Mouse (Mus musculus): ENCODE results near the gene Glt1d1.

Gene Glt1d1

GRCm38 (mm10) chr5:127633188-127633587 is 1.1 kb downstream of the Glt1d1 start:
- DNase-seq = no peak

DNA sequence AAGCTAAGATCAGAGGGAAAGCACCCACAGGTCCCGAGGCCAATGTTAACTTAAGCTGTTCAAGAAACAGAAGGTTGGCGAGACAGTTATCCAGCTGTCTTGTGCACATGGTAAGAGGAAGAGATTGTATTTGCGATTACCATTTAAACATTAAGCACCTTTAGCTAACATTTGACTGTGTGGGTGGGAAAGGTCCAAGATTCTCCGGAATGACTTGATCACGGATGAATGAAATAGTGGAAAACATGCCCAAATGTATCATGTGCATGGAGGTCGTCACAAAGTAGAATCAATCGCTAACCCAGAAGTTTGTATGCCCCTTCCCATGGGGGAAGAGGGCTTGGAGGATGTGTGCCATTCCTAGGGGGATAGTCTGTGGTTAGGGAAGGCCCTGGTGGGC is 1.6 kb downstream of the Glt1d1 start:
- no peak for DNase-seq

DNA sequence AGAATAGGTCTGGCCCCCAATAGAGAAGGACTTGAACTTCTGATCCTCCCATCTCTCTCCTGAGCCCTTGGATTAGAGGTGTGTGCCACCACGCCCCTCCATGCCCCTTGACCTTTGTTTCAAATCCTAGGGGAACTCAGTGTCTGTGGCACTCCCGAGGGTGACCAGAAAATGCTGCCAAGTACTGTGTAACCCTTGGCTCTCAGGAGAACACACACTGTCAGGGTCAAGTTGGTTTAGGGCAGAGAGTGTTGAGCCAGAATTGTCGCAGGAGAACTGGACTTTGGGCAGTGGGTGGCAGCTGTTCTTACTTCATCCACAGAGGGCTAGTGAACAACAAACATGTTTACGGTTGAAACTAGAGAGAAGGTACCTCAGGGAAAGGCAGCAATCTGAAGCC is 5.6 kb downstream of the Glt1d1 start:
- no peak for DNase-seq

DNA sequence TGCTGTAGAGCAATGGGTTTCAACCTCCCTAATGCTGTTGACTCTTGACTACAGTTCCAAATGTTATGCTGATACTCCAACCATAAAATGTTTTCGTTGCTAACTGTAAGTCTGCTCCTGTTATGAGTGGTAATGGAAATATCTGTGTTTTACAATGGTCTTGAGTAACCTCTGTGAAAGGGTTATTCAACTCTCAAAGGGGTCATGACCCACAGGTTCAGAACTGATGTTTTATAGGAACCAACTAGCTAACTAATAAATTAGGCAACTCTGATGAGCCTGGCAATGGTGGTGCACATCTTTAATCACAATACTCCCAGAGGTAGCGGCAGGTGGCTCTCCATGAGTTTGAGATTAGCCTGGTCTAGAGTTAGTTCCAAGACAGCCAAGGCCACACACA is 6.1 kb downstream of the Glt1d1 start:
- DNase-seq = no peak

- DNase-seq = no peak
These were observed 7.1 kb downstream of the Glt1d1 start for GRCm38 (mm10) chr5:127639067-127639605.

GRCm38 (mm10) chr5:127639635-127640034 is 7.6 kb downstream of the Glt1d1 start:
- no peak for DNase-seq

- no peak for DNase-seq
These were observed 8.3 kb downstream of the Glt1d1 start for GRCm38 (mm10) chr5:127640359-127640758.

GRCm38 (mm10) chr5:127641185-127641958 is 9.3 kb downstream of the Glt1d1 start:
- no peak for DNase-seq

GRCm38 (mm10) chr5:127648046-127648445 is 16.0 kb downstream of the Glt1d1 start:
- peak; percentile 6 for DNase-seq

DNA sequence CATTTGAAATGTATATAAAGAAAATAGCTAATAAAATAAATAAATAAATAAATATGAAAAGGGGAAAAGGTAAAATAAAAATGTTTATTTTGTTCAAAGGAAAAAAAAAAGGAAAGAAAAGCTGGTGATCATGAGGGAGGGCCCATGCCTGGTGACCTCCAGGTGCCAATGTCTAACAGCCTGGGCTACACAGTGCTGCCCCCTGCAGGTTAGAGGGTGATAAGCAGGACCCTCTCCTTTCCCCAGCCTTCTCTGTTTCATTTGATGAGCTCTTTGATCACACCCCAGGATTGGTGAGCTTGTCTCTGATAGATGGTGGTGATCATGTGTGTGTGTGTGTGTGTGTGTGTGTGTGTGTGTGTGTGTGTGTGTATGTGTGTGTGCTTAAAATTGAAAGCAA is 17.0 kb downstream of the Glt1d1 start:
- peak; percentile 16 for DNase-seq

DNA sequence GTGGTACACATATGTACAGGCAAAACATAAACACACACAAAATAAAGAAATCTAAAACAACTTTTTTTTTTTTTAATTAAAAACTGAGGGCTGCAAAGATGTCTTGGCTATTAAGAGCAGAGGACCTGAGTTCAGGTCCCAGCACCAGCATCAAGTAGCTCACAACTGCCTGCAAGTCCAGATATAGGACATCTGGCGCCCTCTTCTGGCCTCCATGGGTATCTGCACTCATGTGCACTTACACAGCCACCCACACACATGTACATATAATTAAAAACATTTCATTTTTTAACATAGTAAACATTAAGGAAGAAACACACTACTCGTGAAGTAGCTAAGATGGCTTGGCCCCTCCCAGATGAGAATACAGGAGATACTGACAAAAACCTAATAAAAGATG is 26.2 kb downstream of the Glt1d1 start:
- no peak for DNase-seq

DNA sequence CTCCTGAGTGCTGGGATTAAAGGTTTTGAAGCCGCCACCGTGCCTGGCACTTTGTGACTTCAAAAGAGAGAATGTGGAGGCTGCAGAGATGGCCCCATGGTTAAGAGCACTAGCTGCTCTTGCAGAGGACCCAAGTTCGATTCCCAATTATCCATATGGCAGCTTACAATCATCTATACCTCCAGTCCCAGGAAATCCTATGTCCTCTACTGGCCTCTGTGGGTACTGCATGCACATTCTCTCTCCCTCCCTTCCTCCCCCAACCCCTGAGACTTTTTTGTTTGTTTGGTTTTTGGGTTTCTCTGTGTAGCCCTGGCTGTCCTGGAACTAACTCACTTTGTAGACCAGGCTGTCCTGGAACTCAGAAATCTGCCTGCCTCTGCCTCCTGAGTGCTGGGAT is 27.2 kb downstream of the Glt1d1 start:
- DNase-seq = no peak

DNA sequence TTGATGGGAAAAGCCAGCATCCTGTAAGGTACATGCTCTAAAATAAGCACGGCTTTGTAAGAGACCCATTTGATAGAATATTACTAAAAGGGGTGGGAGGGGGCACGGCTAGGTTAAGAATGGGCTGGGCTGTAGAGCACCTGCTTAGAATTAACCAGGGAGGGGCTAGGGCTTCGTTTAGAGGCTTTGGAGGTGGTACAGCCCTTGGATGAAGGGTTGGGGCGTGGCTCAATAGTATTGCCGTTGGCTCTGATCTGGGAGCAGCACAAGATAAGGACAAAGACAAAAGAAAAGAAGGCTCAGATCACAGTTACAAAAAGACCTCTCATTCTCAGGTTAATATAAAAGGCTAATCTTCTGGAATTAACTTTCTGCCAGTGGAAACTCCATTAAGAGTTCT is 28.2 kb downstream of the Glt1d1 start:
- DNase-seq = no peak

GRCm38 (mm10) chr5:127660979-127661378 is 28.9 kb downstream of the Glt1d1 start:
- DNase-seq = no peak

GRCm38 (mm10) chr5:127673913-127674312 is 41.9 kb downstream of the Glt1d1 start:
- no peak for DNase-seq

DNA sequence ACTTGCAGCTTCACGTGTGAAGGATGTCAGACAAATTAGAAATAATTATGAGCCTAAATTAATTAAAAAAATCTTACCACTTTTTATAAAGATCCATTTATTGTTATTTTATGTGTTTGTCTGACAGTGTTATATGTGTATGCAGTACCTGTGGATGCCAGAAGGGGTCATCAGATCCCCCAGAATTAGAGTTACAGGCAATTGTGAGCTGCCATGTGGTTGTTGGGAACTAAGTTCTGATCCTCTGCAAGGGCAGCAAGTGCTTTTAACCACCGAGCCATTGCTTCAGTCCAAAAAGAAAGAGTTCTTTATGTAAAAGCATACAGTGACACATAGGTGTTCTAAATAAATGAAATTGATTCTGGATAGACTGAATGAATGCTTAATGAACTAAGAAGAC is 45.5 kb downstream of the Glt1d1 start:
- DNase-seq = no peak

DNA sequence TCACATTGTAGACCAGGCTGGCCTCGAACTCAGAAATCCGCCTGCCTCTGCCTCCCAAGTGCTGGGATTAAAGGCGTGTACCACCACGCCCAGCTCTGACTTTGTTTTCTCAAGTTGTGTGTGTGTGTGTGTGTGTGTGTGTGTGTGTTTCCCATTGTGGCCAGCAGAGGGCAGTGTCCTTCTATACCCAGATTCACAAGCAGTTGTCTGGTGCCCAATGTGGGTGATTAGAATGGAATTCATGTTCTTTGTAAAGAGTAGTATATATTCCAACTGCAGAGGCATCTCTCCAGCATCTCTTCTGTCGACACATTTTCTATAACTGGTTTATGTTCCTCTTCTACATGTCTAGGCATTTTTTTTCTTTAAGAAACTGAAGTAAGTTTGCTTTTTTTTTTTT is 46.4 kb downstream of the Glt1d1 start:
- DNase-seq = no peak

DNA sequence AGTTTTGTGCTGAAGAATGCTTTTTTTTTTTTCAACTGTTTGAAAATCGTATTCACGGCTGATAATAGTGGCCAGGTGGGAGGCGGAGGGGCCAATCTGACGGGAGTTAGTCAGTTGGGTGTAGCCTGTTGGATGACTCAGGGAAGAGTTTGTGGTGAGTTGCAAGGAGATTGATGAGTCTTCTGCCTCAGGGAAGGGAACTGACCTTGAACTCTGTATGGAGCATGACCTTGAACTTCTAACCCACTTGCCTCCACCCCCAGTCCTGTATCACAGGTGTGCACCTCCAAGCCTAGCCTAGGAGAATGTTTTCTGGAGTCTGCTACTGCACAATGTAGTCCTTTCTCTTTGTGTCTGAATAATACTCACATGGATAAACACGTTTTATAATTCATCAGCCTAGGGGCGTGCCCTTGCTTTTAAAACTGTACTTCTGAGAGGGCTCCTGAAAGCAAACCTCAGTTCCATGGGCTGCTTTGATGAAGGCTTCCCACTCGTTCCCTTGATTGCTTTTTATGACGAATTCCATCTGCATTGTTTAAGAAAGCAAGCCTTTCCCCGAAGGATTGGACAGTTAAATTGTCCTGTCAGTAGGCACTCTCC is 56.6 kb downstream of the Glt1d1 start:
- DNase-seq = no peak

DNA sequence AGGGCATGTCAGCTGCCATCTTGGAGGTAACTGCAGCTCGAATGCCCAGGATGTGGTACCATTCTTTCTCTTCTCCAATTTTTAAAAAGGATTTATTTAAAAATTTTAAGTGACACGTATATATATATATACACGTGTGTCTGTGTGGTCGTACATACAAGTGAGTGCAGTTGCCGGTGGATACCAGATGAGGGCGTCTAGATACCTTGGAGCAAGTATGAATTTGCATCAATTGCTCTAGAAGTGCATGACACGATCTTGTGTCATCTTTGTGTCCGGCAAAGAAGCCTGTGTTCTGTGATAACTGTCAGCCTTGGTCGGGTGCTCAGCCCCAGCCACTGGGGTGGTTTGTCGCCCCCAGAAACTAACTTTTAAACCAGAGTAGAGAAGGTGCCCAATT is 59.0 kb downstream of the Glt1d1 start:
- no peak for DNase-seq

DNA sequence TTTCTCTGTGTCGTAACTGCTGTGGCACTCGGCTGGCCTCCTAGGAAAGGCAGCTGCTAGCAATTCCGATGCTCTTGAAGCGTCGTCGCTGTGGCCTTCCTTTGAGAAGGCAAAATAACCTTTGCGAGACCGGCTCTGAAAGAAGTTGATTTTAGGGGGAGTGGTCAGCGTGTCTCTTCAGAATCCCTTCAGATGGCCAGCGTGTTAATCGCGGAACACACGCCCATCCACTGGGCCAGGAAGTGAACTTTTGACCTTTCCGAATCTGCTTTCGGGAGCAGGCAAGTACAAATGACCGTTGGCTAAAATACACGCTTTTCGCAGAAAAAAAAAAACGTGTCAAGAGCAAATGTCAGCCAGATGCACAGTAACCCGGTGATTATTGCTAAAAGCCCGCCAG is 59.5 kb downstream of the Glt1d1 start:
- no peak for DNase-seq

DNA sequence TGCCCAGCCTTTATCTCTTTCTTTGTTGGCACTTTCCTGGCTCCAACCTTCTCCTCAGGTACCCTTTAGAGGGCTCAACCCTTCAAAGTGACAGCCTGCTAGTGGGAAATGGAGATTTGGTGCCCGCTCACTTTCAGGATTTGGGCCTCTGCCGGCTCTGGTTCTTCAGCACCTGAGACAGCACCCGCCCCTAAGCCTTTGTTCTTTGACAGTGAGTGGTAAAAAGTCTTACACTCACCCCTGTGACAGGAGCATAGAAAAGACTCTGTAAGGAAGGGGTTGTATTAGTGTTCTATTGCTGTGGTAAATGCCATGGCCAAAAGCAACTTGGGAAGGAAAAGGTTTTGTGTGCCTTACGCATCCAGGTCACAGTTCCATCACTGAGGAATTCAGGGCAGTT is 63.8 kb downstream of the Glt1d1 start:
- DNase-seq = no peak

DNA sequence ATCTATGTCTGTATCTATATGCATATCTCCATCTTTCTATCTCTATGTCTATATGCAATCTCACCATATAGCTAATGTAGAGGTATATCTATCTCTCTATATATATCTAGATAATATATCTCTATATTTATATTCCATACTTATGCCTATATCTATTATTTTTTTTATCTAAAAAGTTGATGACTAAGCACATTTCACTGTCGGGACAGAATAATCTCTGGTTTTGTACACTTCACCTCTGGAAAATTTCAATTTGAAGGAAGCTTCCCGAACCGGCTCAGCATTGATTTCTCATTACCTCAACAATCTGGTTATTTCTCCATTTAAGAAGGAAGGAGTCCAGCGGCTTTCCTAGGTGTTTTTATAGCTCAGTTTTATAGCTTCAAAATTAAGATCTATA is 64.5 kb downstream of the Glt1d1 start:
- no peak for DNase-seq

DNA sequence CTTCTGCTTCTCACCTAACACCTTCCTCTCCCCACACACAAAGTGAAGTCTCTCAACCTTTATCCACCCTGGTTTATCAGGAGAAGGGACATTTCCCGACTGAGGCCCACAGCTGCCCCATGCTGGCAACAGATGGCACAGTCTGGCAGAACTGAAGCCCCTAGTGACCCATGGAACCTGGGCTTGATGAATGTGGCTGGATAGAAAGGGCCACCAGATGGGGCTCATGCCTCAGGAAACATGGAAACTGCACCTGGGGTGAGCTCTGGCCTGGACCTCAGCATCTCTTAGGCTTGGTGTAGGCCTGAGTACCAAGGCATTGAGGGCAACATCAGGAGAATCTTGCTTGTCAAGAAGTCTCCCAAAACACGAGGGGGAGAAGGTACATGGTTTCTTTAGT is 66.5 kb downstream of the Glt1d1 start:
- DNase-seq = no peak

DNA sequence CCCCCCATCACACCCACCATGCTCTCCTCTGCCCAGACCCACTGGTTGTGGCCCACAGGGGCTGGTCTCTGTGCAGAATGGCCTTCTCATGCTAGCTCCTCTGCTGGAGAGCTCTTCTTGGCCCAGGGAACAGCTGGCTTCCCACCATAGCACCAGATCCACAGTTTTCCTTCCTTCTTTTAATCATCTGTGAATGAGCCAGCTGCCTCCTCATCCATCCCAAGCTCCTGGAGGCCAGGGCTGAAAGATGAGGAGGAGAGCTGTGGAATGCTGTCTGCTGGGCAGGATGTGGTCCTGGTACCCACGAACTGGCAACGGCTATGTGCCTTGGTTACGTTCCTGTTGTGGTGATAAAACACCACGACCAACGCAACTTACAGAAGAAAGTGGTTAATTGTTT is 67.6 kb downstream of the Glt1d1 start:
- DNase-seq = no peak

GRCm38 (mm10) chr5:127700156-127700555 is 68.1 kb downstream of the Glt1d1 start:
- DNase-seq = no peak

All from thymus, postnatal 14 days (tissue).